Mouse (Mus musculus) stomach, embryonic 16.5 days (tissue): ENCODE data around the gene Galnt9. TPM values are rescaled to one million over a fixed set of nuclear protein-coding genes. Genes with fewer than 3 reads are reported as not detected.

ENCODE experiments used
- ATAC-seq: fragments of 200-750 bp; cut with Nextera tagmentation; 2 replicates; pipeline ENCODE4 v1.8.0; 2017; ENCODE audit warnings: moderate number of reproducible peaks, moderate TSS enrichment; ENCODE audit not compliant: insufficient read depth, low FRiP score
- H3K27ac ChIP-seq: fragments of 300-500 bp; sonication (generic); 2 replicates; pipeline ENCODE4 v1.5.1; 2014; ENCODE audit warnings: low read length
- H3K27me3 ChIP-seq: fragments of 300-500 bp; sonication (generic); 2 replicates; pipeline ENCODE4 v1.6.1; 2014; ENCODE audit warnings: low read length, control low read depth, mixed read lengths; ENCODE audit not compliant: control insufficient read depth, insufficient read depth
- H3K36me3 ChIP-seq: fragments of 300-500 bp; sonication (generic); 2 replicates; pipeline ENCODE4 v1.6.1; 2014; ENCODE audit warnings: low read length; ENCODE audit not compliant: control insufficient read depth, insufficient read depth
- H3K4me1 ChIP-seq: fragments of 300-500 bp; sonication (generic); 2 replicates; pipeline ENCODE4 v1.6.1; 2014; ENCODE audit warnings: low read length, control low read depth, mixed read lengths; ENCODE audit not compliant: control insufficient read depth, insufficient read depth
- H3K4me2 ChIP-seq: fragments of 300-500 bp; sonication (generic); 2 replicates; pipeline ENCODE4 v1.6.1; 2014; ENCODE audit warnings: low read depth, low read length, mixed read lengths
- H3K4me3 ChIP-seq: fragments of 300-500 bp; sonication (generic); replicated peaks from 2 replicates; pipeline ENCODE4 v1.5.1; 2014; ENCODE audit warnings: mild to moderate bottlenecking, low read length
- H3K9ac ChIP-seq: fragments of 300-500 bp; sonication (generic); 2 replicates; pipeline ENCODE4 v1.6.1; 2014; ENCODE audit warnings: low read length
- H3K9me3 ChIP-seq: fragments of 300-500 bp; sonication (generic); replicated peaks from 2 replicates; pipeline ENCODE4 v1.6.1; 2016; ENCODE audit warnings: low read length, control low read depth; ENCODE audit not compliant: control insufficient read depth
- WGBS: fragments of 180-500 bp; shearing (Covaris S2); extraction: QIAGEN DNeasy Blood & Tissue Kit; methylation state at CpG from one replicate; pipeline ENCODE4 v1.1.7; 2014; 5-methylcytosine and 5-hydroxymethylcytosine counted together
- polyA plus RNA-seq: library from polyadenylated mRNA; unstranded; fragments of >200 nt; fragmentation: Nextera tagmentation; extraction: Ambion mirVana; gene quantifications from 2 replicates; pipeline ENCODE4 v1.2.1, GENCODE M21; 2015

The Galnt9 gene
- polyA plus RNA-seq, 1 experiment from 2014 or later: 0.59 TPM

DNA sequence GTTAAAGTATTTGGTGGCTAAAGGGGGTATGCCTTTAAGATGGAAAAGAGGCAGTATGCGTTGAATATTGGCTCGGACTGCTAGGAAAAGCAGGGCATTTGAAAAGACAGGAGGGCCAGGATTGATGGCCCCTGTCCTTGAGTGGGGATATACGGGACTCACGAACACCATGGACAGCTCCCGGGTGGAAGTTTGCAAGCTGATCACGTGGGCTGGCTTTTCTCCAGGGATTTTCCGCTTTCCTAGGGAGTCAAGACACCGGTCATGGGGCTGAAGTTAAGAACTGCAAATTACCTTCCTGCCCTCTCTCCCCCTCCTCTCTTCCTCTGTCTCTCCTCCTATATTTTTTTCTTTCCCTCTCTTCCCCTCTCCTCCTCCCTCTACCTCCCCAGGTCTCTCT, 14.2 kb downstream of the Galnt9 start:
- H3K4me3 ChIP-seq: no peak overlapping the region
- WGBS: 8% methylated on average over 8 of the region's 8 CpGs
- H3K9me3 ChIP-seq: no peaks in the 10 kb centered on the region
- H3K27ac ChIP-seq: no peak overlapping the region
- H3K4me2 ChIP-seq: no peak overlapping the region
- no peaks in the 10 kb centered on the region for H3K36me3 ChIP-seq
- no peaks in the 10 kb centered on the region for H3K27me3 ChIP-seq
- no peak for ATAC-seq
- H3K9ac ChIP-seq: no peak overlapping the region
- H3K4me1 ChIP-seq: no peaks in the 10 kb centered on the region

DNA sequence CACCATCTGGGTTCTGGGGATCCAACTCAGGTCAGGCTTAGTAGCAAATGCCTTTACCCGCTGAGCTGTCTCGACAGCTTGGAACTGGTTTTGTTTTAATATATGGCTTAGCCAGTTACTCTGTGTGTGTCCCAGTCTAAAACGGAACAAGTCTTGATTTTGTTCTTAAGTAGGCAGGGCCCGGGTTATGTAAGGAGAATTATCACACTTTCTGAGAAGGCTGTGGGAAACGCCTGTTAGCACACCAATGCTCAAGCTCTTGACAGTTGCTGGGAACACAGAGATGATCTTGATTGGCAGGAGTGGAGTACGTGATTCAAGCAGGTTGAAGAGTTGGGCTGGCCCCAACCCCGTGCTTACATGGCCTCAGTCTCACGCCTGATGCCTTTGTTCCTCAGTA, 15.5 kb downstream of the Galnt9 start:
- ATAC-seq: no peak
- H3K9ac ChIP-seq: no peak overlapping the region
- no peak overlapping the region for H3K4me3 ChIP-seq
- H3K4me2 ChIP-seq: no peak overlapping the region
- H3K9me3 ChIP-seq: no peaks in the 10 kb centered on the region
- no peaks in the 10 kb centered on the region for H3K4me1 ChIP-seq
- H3K36me3 ChIP-seq: no peaks in the 10 kb centered on the region
- 91% methylated on average over 8 of the region's 8 CpGs for WGBS
- no peaks in the 10 kb centered on the region for H3K27me3 ChIP-seq
- H3K27ac ChIP-seq: no peak overlapping the region

DNA sequence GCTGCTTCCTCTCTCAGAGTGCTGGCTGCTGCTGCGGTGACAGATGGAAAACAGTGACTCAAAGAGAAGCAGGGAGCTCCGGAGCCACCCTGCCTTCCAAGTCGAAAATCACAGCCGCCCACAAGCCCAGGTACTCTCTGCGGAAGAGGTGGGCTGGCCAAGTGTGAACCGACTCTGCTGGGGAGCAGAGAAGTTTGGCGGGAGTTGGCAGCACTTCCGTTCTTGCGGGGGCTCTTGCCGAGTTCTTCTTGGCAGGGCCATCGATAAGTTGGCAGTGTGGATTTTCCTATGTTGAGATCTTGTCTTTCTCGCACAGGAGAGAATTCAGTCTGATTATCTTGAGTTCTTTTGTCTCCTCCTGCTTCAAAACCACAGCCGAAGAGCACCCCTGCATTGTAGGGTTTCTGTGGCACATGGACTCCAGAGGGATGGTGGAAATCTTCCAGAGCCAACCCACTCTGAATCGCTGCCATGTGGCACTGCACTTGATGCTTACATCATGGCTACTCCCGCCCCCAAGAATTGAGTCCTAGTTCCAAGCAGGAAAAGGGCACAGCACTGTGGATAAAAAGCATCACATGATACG, 18.7 kb downstream of the Galnt9 start:
- H3K4me2 ChIP-seq: no peak overlapping the region

DNA sequence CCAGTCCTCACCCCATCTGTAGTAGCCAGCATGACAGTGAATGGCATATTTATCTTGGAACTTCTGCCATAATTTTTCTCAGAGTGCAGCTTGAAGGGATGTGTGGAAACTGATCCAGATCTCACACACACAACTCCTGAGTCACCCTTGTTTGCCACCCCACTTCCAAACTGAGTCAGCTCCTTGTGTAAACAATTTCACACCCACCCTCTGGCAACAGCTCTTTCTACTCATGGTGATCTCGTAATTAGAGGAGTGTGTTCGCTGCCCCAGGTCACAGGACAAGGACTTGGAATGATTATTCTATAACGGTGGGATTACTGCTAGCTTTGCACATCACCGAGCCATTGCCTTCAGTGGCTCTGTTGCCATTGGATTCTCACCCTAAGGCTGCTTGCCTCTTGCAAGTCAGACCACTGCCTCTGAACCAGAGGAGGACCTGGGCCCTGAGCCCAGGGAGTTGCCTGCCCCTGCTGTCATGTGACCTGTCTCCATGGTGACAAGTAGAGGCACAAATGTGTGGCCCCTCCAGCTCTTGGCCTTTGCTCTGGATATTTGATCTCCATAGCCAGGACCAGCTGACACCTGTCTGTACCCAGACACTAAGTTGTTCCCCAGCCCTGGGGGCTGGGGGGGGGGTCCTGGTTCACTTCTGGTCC, 21.0 kb downstream of the Galnt9 start:
- peak; percentile 74 for ATAC-seq
- no peak overlapping the region for H3K9ac ChIP-seq
- 24% methylated on average over 4 of the region's 4 CpGs for WGBS
- no peak overlapping the region for H3K4me3 ChIP-seq
- no peak overlapping the region for H3K4me2 ChIP-seq
- H3K4me1 ChIP-seq: peaks cover 6% of the 10 kb centered on the region; the same call in 1 of the 2 replicates
- no peaks in the 10 kb centered on the region for H3K9me3 ChIP-seq
- no peaks in the 10 kb centered on the region for H3K27me3 ChIP-seq
- H3K27ac ChIP-seq: no peak overlapping the region
- no peaks in the 10 kb centered on the region for H3K36me3 ChIP-seq

More for the DNA sequence above, 18.7 kb downstream of the Galnt9 start:
- no peaks in the 10 kb centered on the region for H3K9me3 ChIP-seq
- H3K27ac ChIP-seq: no peak overlapping the region
- peaks cover 6% of the 10 kb centered on the region; the same call in 1 of the 2 replicates for H3K4me1 ChIP-seq
- no peaks in the 10 kb centered on the region for H3K27me3 ChIP-seq
- ATAC-seq: no peak
- WGBS: 75% methylated on average over 16 of the region's 16 CpGs
- no peaks in the 10 kb centered on the region for H3K36me3 ChIP-seq
- H3K4me3 ChIP-seq: no peak overlapping the region
- no peak overlapping the region for H3K9ac ChIP-seq

DNA sequence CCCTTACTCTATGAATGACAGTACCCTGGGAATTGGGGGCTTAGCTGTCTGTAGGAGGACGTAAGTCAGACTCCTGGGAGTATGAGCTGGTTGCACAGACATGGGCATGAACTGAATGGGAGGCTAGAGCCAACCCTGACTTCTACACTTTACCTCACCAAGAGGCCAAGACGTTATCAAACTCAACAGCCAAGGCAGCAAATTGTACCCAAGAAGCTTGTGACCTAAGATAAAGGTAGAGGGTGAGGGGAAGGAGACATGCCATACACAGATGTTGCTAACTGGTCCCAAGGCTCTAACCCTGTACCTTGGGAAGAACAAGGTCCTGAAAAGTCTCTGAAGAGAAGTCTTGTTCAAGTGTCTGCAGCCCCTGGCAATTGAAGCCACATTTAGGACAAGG, 23.4 kb downstream of the Galnt9 start:
- Histone ChIP-seq H3K36me3 (no peaks in the 10 kb centered on the region), H3K4me3 (no peak overlapping the region), H3K4me2 (no peak overlapping the region), H3K9ac (no peak overlapping the region), H3K4me1 (peaks cover 6% of the 10 kb centered on the region; the same call in 1 of the 2 replicates), H3K9me3 (no peaks in the 10 kb centered on the region), H3K27me3 (no peaks in the 10 kb centered on the region), H3K27ac (no peak overlapping the region)
- 78% methylated on average over 2 of the region's 2 CpGs for WGBS
- ATAC-seq: no peak

DNA sequence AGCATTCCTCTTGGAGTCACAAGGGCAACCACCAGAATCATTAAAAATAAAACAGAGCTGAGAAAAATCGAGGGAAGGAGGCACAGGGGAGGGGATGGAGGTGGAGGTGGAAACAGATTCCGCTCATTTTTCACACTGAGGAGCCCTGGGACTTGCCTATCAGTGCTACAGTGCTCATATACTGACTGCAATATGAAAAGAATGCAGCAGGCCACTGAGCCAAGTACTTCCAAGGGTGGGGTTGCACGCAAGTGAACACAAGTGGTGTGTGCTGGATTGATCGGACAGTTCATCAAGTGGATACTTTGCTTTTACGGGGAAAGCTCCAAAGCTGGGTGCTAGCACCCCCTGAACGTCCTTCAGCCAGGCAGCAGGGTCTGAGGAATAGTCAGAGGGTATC, 30.7 kb downstream of the Galnt9 start:
- no peaks in the 10 kb centered on the region for H3K27me3 ChIP-seq
- 59% methylated on average over 6 of the region's 6 CpGs for WGBS

DNA sequence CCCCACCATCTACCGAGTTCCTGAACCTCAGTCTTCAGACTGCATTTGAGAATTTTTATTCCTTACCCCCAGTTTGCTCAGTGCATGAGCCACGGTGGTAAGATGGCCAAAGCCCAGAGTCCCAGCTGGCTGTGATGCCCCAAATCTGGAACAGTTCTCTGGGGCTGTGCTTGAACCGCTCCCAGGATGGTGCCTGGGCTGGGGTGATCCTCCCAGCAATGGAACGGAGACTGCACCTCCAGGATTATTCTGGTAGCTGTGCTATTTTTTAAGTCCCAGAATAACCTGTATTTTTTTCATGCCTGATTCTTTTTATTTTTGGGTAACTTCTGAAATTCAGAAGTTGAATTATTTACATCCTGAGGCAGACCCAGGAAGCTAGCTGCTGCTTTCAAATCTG, 35.1 kb downstream of the Galnt9 start:
- no peaks in the 10 kb centered on the region for H3K27me3 ChIP-seq
- no peak for ATAC-seq
- H3K36me3 ChIP-seq: no peaks in the 10 kb centered on the region
- no peak overlapping the region for H3K4me3 ChIP-seq
- 91% methylated on average over 4 of the region's 4 CpGs for WGBS
- H3K9me3 ChIP-seq: no peaks in the 10 kb centered on the region
- no peak overlapping the region for H3K27ac ChIP-seq
- no peaks in the 10 kb centered on the region for H3K4me1 ChIP-seq
- H3K4me2 ChIP-seq: no peak overlapping the region
- no peak overlapping the region for H3K9ac ChIP-seq

More for the DNA sequence above, 30.7 kb downstream of the Galnt9 start:
- Histone ChIP-seq H3K9ac (no peak overlapping the region), H3K9me3 (no peaks in the 10 kb centered on the region), H3K36me3 (no peaks in the 10 kb centered on the region), H3K4me2 (no peak overlapping the region), H3K4me3 (no peak overlapping the region), H3K27ac (no peak overlapping the region), H3K4me1 (no peaks in the 10 kb centered on the region)
- ATAC-seq: no peak

DNA sequence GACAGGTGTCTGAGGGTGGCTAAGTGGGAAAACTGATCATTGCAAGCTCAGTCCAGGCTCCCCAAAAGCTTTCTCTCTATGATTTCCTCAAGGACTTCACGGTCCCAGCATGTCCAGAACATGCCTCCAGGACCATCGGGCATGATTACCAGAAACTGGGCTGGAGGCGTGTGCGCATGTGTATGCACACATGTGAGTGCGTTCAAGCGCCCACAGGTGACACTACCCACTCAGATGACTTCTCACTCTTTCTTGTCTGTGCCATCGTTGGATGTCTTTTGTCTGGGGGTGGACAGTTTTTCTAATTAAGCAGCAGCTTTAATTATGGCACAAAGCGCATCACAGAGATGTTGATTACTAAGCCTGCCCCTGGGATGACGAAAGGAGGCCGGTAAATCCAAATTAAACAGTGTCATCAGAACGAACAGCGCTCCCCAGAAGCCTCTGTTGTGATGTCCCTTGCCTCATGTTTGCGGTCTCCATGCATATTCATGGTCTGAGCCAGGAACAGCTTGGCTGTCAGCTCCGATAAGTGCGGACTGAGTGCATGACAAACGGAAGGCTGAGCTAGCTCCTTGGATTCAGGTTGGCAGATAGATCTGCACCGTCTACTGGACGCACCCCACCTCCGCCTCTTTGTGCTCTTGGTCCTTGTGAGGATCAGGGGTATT, 36.5 kb downstream of the Galnt9 start:
- ATAC-seq: no peak
- H3K27ac ChIP-seq: no peak overlapping the region

More for the DNA sequence above, 36.5 kb downstream of the Galnt9 start:
- 87% methylated on average over 19 of the region's 19 CpGs for WGBS
- Histone ChIP-seq H3K36me3 (no peaks in the 10 kb centered on the region), H3K9me3 (no peaks in the 10 kb centered on the region), H3K4me3 (no peak overlapping the region), H3K4me1 (no peaks in the 10 kb centered on the region), H3K9ac (no peak overlapping the region), H3K4me2 (no peak overlapping the region), H3K27me3 (no peaks in the 10 kb centered on the region)
